Mouse (Mus musculus) intestine, postnatal 0 days (tissue): Measurements from ENCODE around the gene Zfp354a. TPM values are rescaled to one million over a fixed set of nuclear protein-coding genes. Genes with fewer than 3 reads are reported as not detected.
A peak's percentile ranks its signal among the peaks of the same experiment; 100 is the strongest.
"Not testable (repeated sequence)": the region's sequence is repeated elsewhere in the genome, so short reads cannot be mapped to it uniquely, and the experiment has no call there.

ENCODE experiments used
- ATAC-seq: fragments of 200-750 bp; cut with Nextera tagmentation; 2 replicates; pipeline ENCODE4 v1.8.0; 2017; ENCODE audit warnings: mild to moderate bottlenecking, moderate TSS enrichment, moderate library complexity
- H3K27ac ChIP-seq: fragments of 300-500 bp; sonication (generic); 2 replicates; pipeline ENCODE4 v1.5.1; 2014; ENCODE audit warnings: mild to moderate bottlenecking, low read depth, low read length, moderate library complexity
- H3K27me3 ChIP-seq: fragments of 300-500 bp; sonication (generic); replicated peaks from 2 replicates; pipeline ENCODE4 v1.6.1; 2014; ENCODE audit warnings: low read length, mixed read lengths; ENCODE audit not compliant: control insufficient read depth, insufficient read depth
- H3K36me3 ChIP-seq: fragments of 300-500 bp; sonication (generic); 2 replicates; pipeline ENCODE4 v1.6.1; 2014; ENCODE audit warnings: mild to moderate bottlenecking, moderate library complexity; ENCODE audit not compliant: control insufficient read depth, insufficient read depth
- H3K4me1 ChIP-seq: fragments of 300-500 bp; sonication (generic); replicated peaks from 2 replicates; pipeline ENCODE4 v1.6.1; 2014; ENCODE audit warnings: antibody characterized with exemption, low read length, mixed read lengths; ENCODE audit not compliant: control insufficient read depth, insufficient read depth
- H3K4me2 ChIP-seq: fragments of 300-500 bp; sonication (generic); replicated peaks from 2 replicates; pipeline ENCODE4 v1.6.1; 2014; ENCODE audit warnings: low read depth, mild to moderate bottlenecking, moderate library complexity
- H3K4me3 ChIP-seq: fragments of 300-500 bp; sonication (generic); 2 replicates; pipeline ENCODE4 v1.5.1; 2014; ENCODE audit warnings: low read depth, low read length
- H3K9ac ChIP-seq: fragments of 300-500 bp; sonication (generic); 2 replicates; pipeline ENCODE4 v1.6.1; 2014; ENCODE audit warnings: mild to moderate bottlenecking, low read depth, low read length
- H3K9me3 ChIP-seq: fragments of 300-500 bp; sonication (generic); 2 replicates; pipeline ENCODE4 v1.6.1; 2016; ENCODE audit warnings: mixed run types; ENCODE audit not compliant: control insufficient read depth
- CTCF ChIP-seq: sonication (generic); IDR thresholded peaks from 2 replicates; pipeline ENCODE4 v1.5.1; 2016; ENCODE audit warnings: low read depth, mild to moderate bottlenecking, control low read depth, antibody characterized with exemption, moderate library complexity
- WGBS: fragments of 180-500 bp; shearing (Covaris S2); extraction: QIAGEN DNeasy Blood & Tissue Kit; methylation state at CpG from one replicate; pipeline ENCODE4 v1.1.7; 2014; 5-methylcytosine and 5-hydroxymethylcytosine counted together
- polyA plus RNA-seq: library from polyadenylated mRNA; unstranded; fragments of >200 nt; fragmentation: Nextera tagmentation; extraction: Ambion mirVana; gene quantifications from 2 replicates; pipeline ENCODE4 v1.2.1, GENCODE M21; 2015

The Zfp354a gene
- polyA plus RNA-seq, 1 experiment from 2014 or later = 2.3 TPM

DNA sequence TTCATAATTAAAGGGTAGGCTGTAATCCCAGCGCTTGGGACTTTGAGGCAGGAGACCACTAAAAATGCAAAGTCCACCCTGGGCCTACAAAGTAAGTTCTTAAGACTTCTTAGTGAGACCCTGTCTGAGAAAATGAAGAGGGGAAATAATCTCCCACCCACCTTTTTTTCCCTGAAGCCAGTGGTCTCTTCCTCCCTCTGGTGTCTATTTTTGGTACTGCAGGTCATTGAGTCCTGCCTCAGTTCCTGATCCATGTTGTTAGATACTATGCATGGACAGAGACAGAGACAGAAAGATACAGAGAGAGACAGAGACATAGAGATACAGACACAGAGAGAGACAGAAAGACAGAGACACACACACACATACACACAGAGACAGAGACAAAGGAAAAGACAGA is 26.2 kb upstream of the Zfp354a start:
- no peak overlapping the region for H3K9ac ChIP-seq
- 29% methylated on average over 1 of the region's 1 CpGs for WGBS
- ATAC-seq = no peak

DNA sequence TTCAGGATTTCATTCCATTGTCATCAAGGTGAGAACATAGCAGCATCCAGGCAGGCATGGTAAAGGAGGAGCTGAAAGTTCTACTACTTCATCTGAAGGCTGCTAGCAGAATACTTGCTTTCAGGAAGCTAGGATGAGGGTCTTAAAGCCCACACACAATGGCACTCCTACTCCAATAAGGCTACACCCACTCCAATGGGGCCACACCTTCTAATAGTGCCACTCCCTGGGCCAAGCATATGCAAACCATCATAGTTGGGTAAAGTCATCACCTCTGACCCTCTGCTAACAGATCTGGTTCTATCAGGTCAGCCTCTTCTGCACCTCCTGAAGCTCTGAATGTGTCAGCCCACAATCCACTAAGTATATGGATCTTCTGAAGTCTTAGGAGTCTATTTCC is 24.9 kb upstream of the Zfp354a start:
- H3K27ac ChIP-seq, H3K9me3 ChIP-seq, H3K27me3 ChIP-seq, H3K4me3 ChIP-seq, ATAC-seq, H3K4me2 ChIP-seq, H3K9ac ChIP-seq, H3K4me1 ChIP-seq, H3K36me3 ChIP-seq: not testable (repeated sequence)

More for the DNA sequence above, 26.2 kb upstream of the Zfp354a start:
- Histone ChIP-seq H3K27ac (no peak overlapping the region), H3K4me2 (no peak overlapping the region), H3K36me3 (no peaks in the 10 kb centered on the region), H3K27me3 (no peaks in the 10 kb centered on the region), H3K9me3 (no peaks in the 10 kb centered on the region), H3K4me1 (no peaks in the 10 kb centered on the region), H3K4me3 (no peak overlapping the region)
- peak; percentile 87 for TF ChIP-seq CTCF

DNA sequence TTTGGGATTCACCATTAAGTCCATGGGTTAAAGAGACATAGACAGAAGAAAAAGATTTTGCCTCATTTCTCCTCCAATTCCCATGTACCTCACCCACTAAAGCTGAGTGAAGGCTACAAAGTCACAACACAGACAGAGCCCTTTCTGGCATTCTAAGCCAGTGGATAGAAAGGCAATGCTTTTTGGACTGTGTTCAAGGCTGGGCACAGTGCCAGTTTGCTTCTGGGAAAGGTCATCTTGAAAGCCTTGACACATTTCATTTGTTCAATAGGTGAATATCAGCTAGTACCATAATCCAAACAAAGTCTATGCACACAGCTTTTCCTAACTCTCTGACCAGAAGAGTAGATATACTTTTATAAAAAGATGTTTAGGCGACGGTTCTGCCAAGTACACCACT is 23.1 kb upstream of the Zfp354a start:
- no peaks in the 10 kb centered on the region for H3K27me3 ChIP-seq
- no peak overlapping the region for H3K4me2 ChIP-seq
- no peaks in the 10 kb centered on the region for H3K9me3 ChIP-seq
- TF ChIP-seq CTCF = no peak
- no peak overlapping the region for H3K27ac ChIP-seq
- WGBS = 74% methylated on average over 2 of the region's 2 CpGs
- H3K4me1 ChIP-seq = no peaks in the 10 kb centered on the region
- no peak overlapping the region for H3K9ac ChIP-seq
- H3K4me3 ChIP-seq = no peak overlapping the region
- no peak for ATAC-seq
- H3K36me3 ChIP-seq = no peaks in the 10 kb centered on the region

DNA sequence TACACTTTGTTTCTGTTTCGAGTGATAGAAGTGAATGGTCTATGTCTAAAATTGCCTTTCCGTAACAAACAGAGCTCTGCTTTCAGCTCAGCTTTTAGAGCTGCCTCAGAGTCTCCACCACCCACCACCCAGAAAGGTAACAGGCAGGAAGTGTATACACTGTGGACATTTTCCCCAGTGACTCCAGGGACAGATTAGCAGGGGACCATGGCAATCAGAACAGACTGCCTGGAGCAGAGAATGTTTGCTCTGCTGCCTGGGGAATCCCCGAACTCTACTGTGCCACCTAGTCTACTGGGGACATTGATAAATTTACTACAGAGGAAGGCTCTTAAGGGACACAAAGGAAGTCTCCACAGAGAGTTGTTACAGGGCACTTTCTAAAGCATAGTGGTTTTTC is 14.3 kb upstream of the Zfp354a start:
- H3K27me3 ChIP-seq, H3K4me3 ChIP-seq, H3K9me3 ChIP-seq, H3K4me1 ChIP-seq, H3K27ac ChIP-seq, H3K4me2 ChIP-seq, H3K36me3 ChIP-seq, H3K9ac ChIP-seq, ATAC-seq: not testable (repeated sequence)
- WGBS = 53% methylated on average over 3 of the region's 3 CpGs

DNA sequence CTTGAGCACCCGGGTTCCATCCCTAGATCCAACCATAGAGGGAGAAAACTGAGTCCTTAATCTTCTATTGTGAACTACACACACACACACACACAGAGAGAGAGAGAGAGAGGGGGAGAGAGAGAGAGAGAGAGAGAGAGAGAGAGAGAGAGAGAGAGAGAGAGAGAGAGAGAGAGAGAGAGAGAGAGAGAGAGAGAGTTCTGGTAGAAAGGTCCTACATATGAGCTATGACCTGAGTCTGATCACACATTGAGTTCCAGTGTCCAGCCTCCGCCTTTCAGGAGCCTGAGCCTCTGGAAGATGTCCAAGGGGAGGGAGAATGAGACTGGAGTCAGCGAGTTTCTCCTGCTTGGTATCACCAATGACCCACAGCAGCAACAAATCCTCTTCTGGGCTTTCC is 11.2 kb upstream of the Zfp354a start, which contains the start of gene Olfr1375:
Gene Olfr1375, plus strand, starts transcription at position 301 of the 400 bp plus-strand sequence.
- not testable (repeated sequence) for H3K4me2 ChIP-seq, H3K4me3 ChIP-seq, H3K36me3 ChIP-seq, H3K9ac ChIP-seq, H3K4me1 ChIP-seq, H3K9me3 ChIP-seq, H3K27me3 ChIP-seq, ATAC-seq, H3K27ac ChIP-seq
- WGBS = 75% methylated on average over 3 of the region's 3 CpGs

DNA sequence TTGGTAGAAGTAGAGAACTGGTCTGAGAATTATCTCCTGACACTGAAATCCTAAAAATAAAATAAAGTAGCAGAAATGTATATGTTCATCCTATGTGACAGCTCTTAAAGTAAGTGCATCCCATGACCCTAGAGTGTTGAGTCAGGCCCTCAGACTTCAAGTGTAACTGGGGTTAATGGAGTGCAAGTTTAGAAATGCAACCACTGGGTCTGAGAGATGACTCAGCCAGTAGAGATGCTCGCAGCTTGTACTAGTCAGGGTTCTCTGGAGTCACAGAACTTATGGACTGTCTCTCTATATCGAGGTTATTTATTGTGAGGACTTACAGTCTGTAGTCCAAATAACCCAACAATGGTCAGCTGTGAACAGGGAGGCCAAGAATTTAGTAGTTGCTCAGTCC is 7.4 kb upstream of the Zfp354a start:
- Histone ChIP-seq H3K4me2 (no peak overlapping the region), H3K4me3 (no peak overlapping the region), H3K27ac (no peak overlapping the region), H3K36me3 (no peaks in the 10 kb centered on the region), H3K27me3 (no peaks in the 10 kb centered on the region), H3K9ac (no peak overlapping the region), H3K4me1 (no peaks in the 10 kb centered on the region), H3K9me3 (no peaks in the 10 kb centered on the region)
- no peak for ATAC-seq
- TF ChIP-seq CTCF = no peak
- WGBS = 60% methylated on average over 2 of the region's 2 CpGs

DNA sequence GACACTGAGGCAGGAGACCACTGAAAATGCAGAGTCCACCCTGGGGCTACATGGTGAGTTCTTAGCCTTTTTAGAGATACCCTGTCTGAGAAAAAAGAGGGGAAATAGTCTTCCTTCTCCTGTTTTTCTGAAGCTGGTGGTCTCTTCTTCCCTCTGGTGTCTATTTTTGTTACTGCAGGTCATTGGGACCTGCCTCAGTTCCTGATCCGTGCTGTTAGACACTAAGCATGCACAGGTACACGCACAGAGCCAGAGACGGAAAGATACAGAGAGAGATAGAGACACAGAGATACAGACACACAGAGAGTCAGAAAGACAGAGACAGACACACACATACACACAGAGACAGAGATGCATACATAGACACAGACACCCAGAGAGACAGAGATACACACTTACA is 5.8 kb upstream of the Zfp354a start:
- Histone ChIP-seq H3K9me3 (no peaks in the 10 kb centered on the region), H3K27ac (no peak overlapping the region), H3K9ac (no peak overlapping the region), H3K36me3 (no peaks in the 10 kb centered on the region), H3K4me1 (no peaks in the 10 kb centered on the region), H3K4me2 (no peak overlapping the region), H3K27me3 (no peaks in the 10 kb centered on the region), H3K4me3 (no peak overlapping the region)
- 26% methylated on average over 3 of the region's 3 CpGs for WGBS
- no peak for ATAC-seq
- TF ChIP-seq CTCF = peak; percentile 66
